Mouse (Mus musculus) C2C12 (cell line): ENCODE results near the gene Cpne9. TPM values are rescaled to one million over a fixed set of nuclear protein-coding genes. Genes with fewer than 3 reads are reported as not detected.

Experiments used
- H3K27me3 ChIP-seq: one replicate; pipeline ENCODE4 v1.6.1; 2011; ENCODE audit not compliant: control insufficient read depth, insufficient read depth, insufficient read length
- H3K36me3 ChIP-seq: one replicate; pipeline ENCODE4 v1.6.1; 2011; ENCODE audit not compliant: control insufficient read depth, insufficient read depth
- H3K4me3 ChIP-seq: one replicate; pipeline ENCODE4 v1.5.1; 2011; ENCODE audit warnings: mild to moderate bottlenecking, control low read depth; ENCODE audit not compliant: poor library complexity, insufficient read depth, severe bottlenecking
- H3K79me2 ChIP-seq: one replicate; pipeline ENCODE4 v1.6.1; 2011; ENCODE audit not compliant: control insufficient read depth, insufficient read depth
- H3K79me3 ChIP-seq: one replicate; pipeline ENCODE4 v1.6.1; 2011; ENCODE audit warnings: low read depth, control low read depth
- H3ac ChIP-seq: one replicate; pipeline ENCODE3; 2011; ENCODE audit warnings: low read depth; ENCODE audit not compliant: control insufficient read depth, insufficient read length
- CEBPB ChIP-seq: IDR thresholded peaks from one replicate; pipeline ENCODE4 v1.6.1; 2011; ENCODE audit warnings: low read depth, mild to moderate bottlenecking, control low read depth, moderate library complexity
- CTCF ChIP-seq: IDR thresholded peaks from one replicate; pipeline ENCODE4 v1.5.1; 2011; ENCODE audit not compliant: control insufficient read depth, insufficient read depth, insufficient read length
- FOSL1 ChIP-seq: IDR thresholded peaks from one replicate; pipeline ENCODE4 v1.8.0; 2011; ENCODE audit warnings: mild to moderate bottlenecking, low read length; ENCODE audit not compliant: poor library complexity, insufficient read depth, severe bottlenecking
- MAX ChIP-seq: IDR thresholded peaks from one replicate; pipeline ENCODE4 v1.6.1; 2011; ENCODE audit warnings: mild to moderate bottlenecking, control low read depth
- MYOD1 ChIP-seq: IDR thresholded peaks from one replicate; pipeline ENCODE4 v1.6.1; 2011; ENCODE audit warnings: low read depth; ENCODE audit not compliant: control insufficient read depth, insufficient read length
- MYOG ChIP-seq: IDR thresholded peaks from one replicate; pipeline ENCODE4 v1.6.1; 2011; ENCODE audit not compliant: control insufficient read depth, insufficient read length; ENCODE audit errors: extremely low read depth
- USF1 ChIP-seq: IDR thresholded peaks from one replicate; pipeline ENCODE4 v1.6.1; 2011; ENCODE audit warnings: low read depth, mild to moderate bottlenecking, control low read depth, moderate library complexity
- polyA plus RNA-seq: library from polyadenylated mRNA; unstranded; fragments of >200 nt; fragmentation: generic; extraction: Trizol; gene quantifications from one replicate; pipeline ENCODE4 v1.2.1, GENCODE M21; 2012; ENCODE audit warnings: missing spikeins

Cpne9 gene
- polyA plus RNA-seq, 1 experiment: 0.01 TPM

DNA sequence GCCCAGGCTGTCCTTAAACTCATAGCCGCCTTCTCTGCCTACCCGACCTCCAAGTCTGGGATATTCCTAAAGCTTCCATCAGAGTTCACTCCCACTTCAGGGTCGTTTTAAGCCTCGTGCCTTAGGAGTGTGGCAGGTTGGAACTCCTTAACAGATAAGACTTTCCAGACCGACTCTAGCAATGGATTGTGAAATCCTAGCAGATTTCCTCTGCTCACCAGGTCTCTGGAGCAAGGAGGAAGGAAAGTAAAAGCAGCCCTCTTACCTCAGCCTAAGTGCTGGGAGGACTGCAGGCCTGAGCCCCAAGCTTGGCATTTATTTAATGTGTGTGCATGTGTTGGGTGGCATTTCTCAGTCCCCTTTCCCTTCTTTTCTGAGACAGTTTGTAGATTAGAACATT lies 31.3 kb upstream of the Cpne9 start:
- Histone ChIP-seq H3K36me3 (peaks cover 29% of the 10 kb centered on the region), H3ac (no peak overlapping the region), H3K79me2 (no peaks in the 10 kb centered on the region), H3K27me3 (no peaks in the 10 kb centered on the region), H3K4me3 (no peak overlapping the region), H3K79me3 (no peaks in the 10 kb centered on the region)
- TF ChIP-seq MAX (no peak), MYOG (no peak), MYOD1 (no peak), FOSL1 (no peak), USF1 (no peak), CEBPB (no peak), CTCF (no peak)

DNA sequence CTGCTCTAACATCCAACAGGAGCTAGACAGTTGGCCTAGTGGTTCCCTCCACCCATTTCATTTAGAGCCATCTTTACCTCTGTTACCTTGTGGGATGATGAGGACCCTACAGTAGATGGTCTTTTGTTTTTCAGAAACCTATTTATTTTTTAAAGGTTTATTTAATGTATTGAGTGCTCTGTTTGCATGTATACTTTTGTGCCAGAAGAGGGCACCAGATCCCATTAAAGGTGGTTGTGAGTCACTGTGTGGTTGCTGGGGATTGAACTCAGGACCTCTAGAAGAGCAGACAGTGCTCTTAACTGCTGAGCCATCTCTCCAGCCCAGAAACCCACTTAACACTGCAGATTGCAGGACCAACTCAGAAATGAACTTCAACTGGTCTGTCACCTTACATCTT lies 30.2 kb upstream of the Cpne9 start:
- Histone ChIP-seq H3K79me3 (no peaks in the 10 kb centered on the region), H3K36me3 (peaks cover 31% of the 10 kb centered on the region), H3K27me3 (no peaks in the 10 kb centered on the region), H3K79me2 (no peaks in the 10 kb centered on the region), H3ac (no peak overlapping the region), H3K4me3 (no peak overlapping the region)
- TF ChIP-seq FOSL1: no peak
- TF ChIP-seq USF1: no peak
- no peak for TF ChIP-seq MYOD1
- no peak for TF ChIP-seq CEBPB
- TF ChIP-seq CTCF: no peak
- no peak for TF ChIP-seq MYOG
- TF ChIP-seq MAX: no peak

DNA sequence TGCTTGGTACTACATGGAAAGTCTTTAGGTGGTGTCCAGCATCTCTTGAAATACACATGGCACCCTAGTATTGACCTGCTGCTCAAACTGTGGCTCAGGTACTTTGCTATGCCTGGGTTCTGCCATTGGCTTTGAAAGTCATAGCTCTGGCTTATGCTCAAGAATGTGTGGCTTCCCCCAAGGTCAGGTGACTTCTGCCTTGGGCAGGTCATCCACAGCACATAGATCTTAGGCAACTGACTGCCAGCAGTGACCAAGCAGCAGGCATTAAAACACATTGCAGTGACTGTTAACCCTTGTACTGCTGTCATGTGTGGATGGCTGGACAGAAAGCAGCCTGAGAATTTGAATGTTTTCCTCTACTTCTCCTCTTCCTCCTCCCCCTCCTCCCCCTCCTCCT lies 27.2 kb upstream of the Cpne9 start:
- H3K27me3 ChIP-seq: no peaks in the 10 kb centered on the region
- H3K4me3 ChIP-seq: no peak overlapping the region
- TF ChIP-seq USF1 (no peak), MAX (no peak), MYOG (no peak), MYOD1 (no peak), CEBPB (no peak), CTCF (no peak), FOSL1 (no peak)
- no peak overlapping the region for H3ac ChIP-seq
- no peaks in the 10 kb centered on the region for H3K79me2 ChIP-seq
- H3K79me3 ChIP-seq: no peaks in the 10 kb centered on the region
- peaks cover 40% of the 10 kb centered on the region for H3K36me3 ChIP-seq

DNA sequence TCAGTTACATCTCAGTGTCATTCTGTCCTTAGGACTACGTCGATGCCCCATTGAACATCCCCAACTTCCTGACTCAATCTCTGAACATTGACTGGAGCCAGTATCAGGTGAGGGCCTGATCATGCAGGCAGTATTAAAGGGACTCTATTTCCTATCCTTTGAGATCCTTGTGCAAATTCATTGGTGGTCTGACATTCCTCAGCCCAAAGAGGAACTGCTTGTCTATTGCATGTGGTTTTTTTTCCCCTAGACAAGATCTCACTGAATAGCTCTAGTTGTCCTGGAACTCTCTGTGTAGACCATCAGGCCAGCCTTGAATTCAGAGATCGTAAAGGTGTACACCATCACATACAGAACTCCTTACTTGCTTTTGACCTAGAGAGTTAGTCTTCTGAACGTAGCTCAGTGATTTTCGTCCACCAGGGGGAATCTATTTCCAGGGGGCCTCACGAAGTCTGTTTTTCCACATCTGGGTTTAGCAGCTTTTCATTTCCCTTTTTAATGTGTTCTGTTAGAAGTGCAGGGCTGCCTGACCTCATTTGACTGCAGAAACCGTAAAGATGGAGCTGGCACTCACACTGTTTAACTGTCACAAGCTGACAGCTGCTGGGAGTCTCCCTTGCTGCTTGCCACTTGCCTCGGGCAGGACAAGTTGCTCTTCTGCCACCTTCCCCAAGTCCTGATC lies 20.8 kb upstream of the Cpne9 start:
- H3K36me3 ChIP-seq: peaks cover 28% of the 10 kb centered on the region
- no peaks in the 10 kb centered on the region for H3K79me2 ChIP-seq
- H3K27me3 ChIP-seq: no peaks in the 10 kb centered on the region
- no peaks in the 10 kb centered on the region for H3K79me3 ChIP-seq
- no peak overlapping the region for H3ac ChIP-seq
- no peak overlapping the region for H3K4me3 ChIP-seq
- TF ChIP-seq CEBPB (no peak), MYOG (no peak), MYOD1 (no peak), FOSL1 (no peak), CTCF (no peak), USF1 (no peak), MAX (no peak)

DNA sequence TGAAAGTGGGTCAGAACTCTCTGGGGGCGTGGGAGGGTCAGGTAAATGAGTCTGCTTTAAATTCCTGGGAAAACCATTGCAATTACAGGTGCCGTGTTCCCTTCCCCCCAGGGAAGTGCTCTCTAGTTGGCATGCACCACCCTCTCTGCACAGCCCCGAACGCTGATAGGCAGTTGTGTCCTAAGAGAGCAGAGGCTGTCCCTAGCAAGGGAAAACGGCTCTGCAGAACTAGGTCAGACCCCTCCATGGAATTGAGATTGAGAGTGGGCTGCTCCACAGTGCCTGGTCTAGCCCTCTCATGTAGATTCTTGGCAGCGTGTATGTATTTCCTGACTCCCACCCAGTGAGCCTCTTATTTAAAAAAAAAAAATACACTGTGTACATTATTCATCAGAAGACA lies 18.6 kb upstream of the Cpne9 start:
- H3K36me3 ChIP-seq: peaks cover 36% of the 10 kb centered on the region

DNA sequence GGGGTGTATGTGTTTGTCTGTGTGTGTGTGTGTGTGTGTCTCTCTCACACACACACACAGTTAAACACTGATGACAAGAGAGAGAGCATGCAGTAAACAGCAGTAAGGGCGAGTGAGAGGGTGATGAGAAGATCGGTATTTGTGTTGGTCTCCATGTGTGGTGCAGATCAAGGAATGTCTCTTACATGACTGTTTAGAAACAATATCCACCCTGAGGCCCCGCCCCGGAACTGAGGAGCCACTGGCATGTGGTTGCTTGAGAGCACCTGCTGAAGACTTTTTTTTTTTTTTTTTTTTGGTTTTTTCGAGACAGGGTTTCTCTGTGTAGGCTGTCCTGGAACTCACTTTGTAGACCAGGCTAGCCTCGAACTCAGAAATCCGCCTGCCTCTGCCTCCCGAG lies 17.7 kb upstream of the Cpne9 start:
- no peaks in the 10 kb centered on the region for H3K27me3 ChIP-seq
- no peak for TF ChIP-seq FOSL1
- TF ChIP-seq CEBPB: no peak
- TF ChIP-seq CTCF: no peak
- TF ChIP-seq MYOG: no peak
- TF ChIP-seq USF1: no peak
- no peak for TF ChIP-seq MAX
- no peak for TF ChIP-seq MYOD1
- no peaks in the 10 kb centered on the region for H3K79me2 ChIP-seq
- no peak overlapping the region for H3K4me3 ChIP-seq
- no peaks in the 10 kb centered on the region for H3K79me3 ChIP-seq
- H3ac ChIP-seq: no peak overlapping the region
- peaks cover 37% of the 10 kb centered on the region for H3K36me3 ChIP-seq

More for the DNA sequence above, 18.6 kb upstream of the Cpne9 start:
- no peaks in the 10 kb centered on the region for H3K79me2 ChIP-seq
- no peaks in the 10 kb centered on the region for H3K27me3 ChIP-seq
- H3K79me3 ChIP-seq: no peaks in the 10 kb centered on the region
- H3ac ChIP-seq: no peak overlapping the region
- no peak overlapping the region for H3K4me3 ChIP-seq
- TF ChIP-seq FOSL1: no peak
- TF ChIP-seq CEBPB: no peak
- no peak for TF ChIP-seq MAX
